Comparison of ENCODE assay signal across 28 mouse cellular contexts in genomic region chr2:81272536-81272935, GRCm38 (mm10).
"Had no signal": no experiment of that assay in that cellular context is flagged by ENCODE, and none has a peak within 500 bp of the region (broad histone marks: within the 10 kb centered on the region; RNA-seq: fewer than 3 reads in every experiment).

No protein-coding gene starts in this region.

- DNase-seq: cerebellum, adult 8-10 months; cerebellum, adult 9-10 months; cerebellum, adult 9-11 months; cerebellum, postnatal 10 days; cerebellum, postnatal 14 days; cerebellum, postnatal 25 days; cerebellum, postnatal 36 days; embryo, embryonic 11 days; forebrain, postnatal 0 days; gastrocnemius, adult 2 months; gastrocnemius, postnatal 10 days; gastrocnemius, postnatal 14 days; gastrocnemius, postnatal 25 days; gastrocnemius, postnatal 36 days; heart, adult 11 months; heart, adult 18-20 months; heart, adult 2 months had no signal

- H3K9me3 ChIP-seq: embryonic facial prominence, embryonic 10.5 days; embryonic facial prominence, embryonic 12.5 days; embryonic facial prominence, embryonic 13.5 days; embryonic facial prominence, embryonic 15.5 days; forebrain, embryonic 10.5 days; forebrain, embryonic 12.5 days; forebrain, embryonic 13.5 days; forebrain, embryonic 15.5 days had no signal

- H3K36me3 ChIP-seq: embryonic facial prominence, embryonic 10.5 days; embryonic facial prominence, embryonic 12.5 days; embryonic facial prominence, embryonic 13.5 days; embryonic facial prominence, embryonic 15.5 days; forebrain, embryonic 10.5 days; forebrain, embryonic 12.5 days; forebrain, embryonic 15.5 days had no signal

- H3K4me2 ChIP-seq: embryonic facial prominence, embryonic 12.5 days; embryonic facial prominence, embryonic 13.5 days; embryonic facial prominence, embryonic 15.5 days; forebrain, embryonic 12.5 days; forebrain, embryonic 13.5 days; forebrain, embryonic 15.5 days had no signal

- H3K27me3 ChIP-seq: embryonic facial prominence, embryonic 12.5 days; embryonic facial prominence, embryonic 13.5 days; embryonic facial prominence, embryonic 15.5 days; forebrain, embryonic 12.5 days; forebrain, embryonic 13.5 days; forebrain, embryonic 15.5 days had no signal

- H3K27ac ChIP-seq: embryonic facial prominence, embryonic 10.5 days; embryonic facial prominence, embryonic 12.5 days; embryonic facial prominence, embryonic 13.5 days; embryonic facial prominence, embryonic 15.5 days; forebrain, embryonic 10.5 days; forebrain, embryonic 12.5 days; forebrain, embryonic 13.5 days; forebrain, embryonic 15.5 days; gastrocnemius, adult 2 months; heart, adult 2 months had no signal

- H3K9ac ChIP-seq: embryonic facial prominence, embryonic 12.5 days; embryonic facial prominence, embryonic 13.5 days; embryonic facial prominence, embryonic 15.5 days; forebrain, embryonic 12.5 days; forebrain, embryonic 13.5 days; forebrain, embryonic 15.5 days; forebrain, postnatal 0 days had no signal

- H3K4me1 ChIP-seq: embryonic facial prominence, embryonic 10.5 days; embryonic facial prominence, embryonic 12.5 days; embryonic facial prominence, embryonic 13.5 days; embryonic facial prominence, embryonic 15.5 days; forebrain, embryonic 10.5 days; forebrain, embryonic 12.5 days; forebrain, embryonic 15.5 days had no signal

- ATAC-seq: forebrain, embryonic 13.5 days; forebrain, embryonic 14.5 days; forebrain, embryonic 15.5 days; forebrain, embryonic 16.5 days; forebrain, postnatal 0 days had no signal

- H3K4me3 ChIP-seq: embryonic facial prominence, embryonic 10.5 days; embryonic facial prominence, embryonic 12.5 days; embryonic facial prominence, embryonic 13.5 days; embryonic facial prominence, embryonic 15.5 days; erythroblast, embryonic 14.5 days; forebrain, embryonic 10.5 days; forebrain, embryonic 12.5 days; forebrain, embryonic 13.5 days; forebrain, embryonic 15.5 days; gastrocnemius, adult 2 months; heart, adult 2 months had no signal
